Mouse (Mus musculus): ENCODE measurements at regions not wholly inside any gene's neighbourhood (a gene's known extent, or its start where the extent isn't known, plus 50 kb on each side); places are given as distances from the start of the nearest gene placed in this dataset.

DNA sequence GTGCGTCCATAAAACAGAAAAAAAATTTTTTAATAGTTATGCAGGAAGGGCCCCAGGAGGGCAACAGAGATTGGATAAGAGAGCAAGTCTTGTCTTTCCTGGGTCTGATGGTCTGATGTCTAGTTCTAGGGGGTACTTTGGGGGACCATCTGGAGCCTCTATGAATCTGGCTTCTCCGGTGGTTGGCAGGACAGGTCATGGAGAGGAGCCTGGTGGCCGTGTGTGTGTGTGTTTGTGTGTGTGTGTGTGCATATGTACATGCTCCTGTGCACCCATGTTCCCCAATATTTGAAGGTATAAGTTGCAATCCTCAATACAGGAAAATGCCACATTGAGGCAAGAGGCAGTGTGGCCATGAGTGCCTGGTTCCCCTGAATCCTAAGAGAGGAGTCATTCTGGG, 72.5 kb upstream of the Wnt7b start:
- TF ChIP-seq CTCF (IDR thresholded peaks at IDR 0.05; ENCODE audit: control insufficient read depth, insufficient read depth, insufficient replicate concordance, low read depth, low read length) (no peak), POLR2A (IDR thresholded peaks at IDR 0.05; ENCODE audit: control insufficient read depth, low read depth, low read length) (no peak)
